Mouse (Mus musculus) limb, embryonic 11.5 days (tissue): ENCODE measurements at regions not wholly inside any gene's neighbourhood (a gene's known extent, or its start where the extent isn't known, plus 50 kb on each side); places are given as distances from the start of the nearest gene placed in this dataset.

Experiments used
- ATAC-seq: fragments of 200-750 bp; cut with Nextera tagmentation; 2 replicates; pipeline ENCODE4 v1.8.0; 2017; ENCODE audit warnings: low read depth; ENCODE audit not compliant: insufficient number of reproducible peaks, low FRiP score, low TSS enrichment
- DNase-seq: peaks from one replicate; pipeline ENCODE4 v3.0.0-alpha.2; 2015; ENCODE audit warnings: low spot score
- H3K27ac ChIP-seq: fragments of 300-500 bp; sonication (generic); replicated peaks from 2 replicates; pipeline ENCODE4 v1.5.1; 2014; ENCODE audit warnings: low read depth, mild to moderate bottlenecking, low read length
- H3K27me3 ChIP-seq: fragments of 300-500 bp; sonication (generic); 2 replicates; pipeline ENCODE4 v1.6.1; 2014; ENCODE audit warnings: mild to moderate bottlenecking, low read length, mixed read lengths; ENCODE audit not compliant: control insufficient read depth, insufficient read depth
- H3K36me3 ChIP-seq: fragments of 300-500 bp; sonication (generic); 2 replicates; pipeline ENCODE4 v1.6.1; 2014; ENCODE audit warnings: mild to moderate bottlenecking, low read length, moderate library complexity, mixed read lengths; ENCODE audit not compliant: control insufficient read depth, insufficient read depth
- H3K4me1 ChIP-seq: fragments of 300-500 bp; sonication (generic); 2 replicates; pipeline ENCODE4 v1.6.1; 2014; ENCODE audit warnings: low read length, mixed read lengths; ENCODE audit not compliant: control insufficient read depth, insufficient read depth
- H3K4me2 ChIP-seq: fragments of 300-500 bp; sonication (generic); 2 replicates; pipeline ENCODE4 v1.6.1; 2014; ENCODE audit warnings: low read depth, mild to moderate bottlenecking, moderate library complexity; ENCODE audit not compliant: severe bottlenecking
- H3K4me3 ChIP-seq: fragments of 300-500 bp; sonication (generic); 2 replicates; pipeline ENCODE4 v1.5.1; 2014; ENCODE audit warnings: low read depth, low read length
- H3K9ac ChIP-seq: fragments of 300-500 bp; sonication (generic); 2 replicates; pipeline ENCODE4 v1.6.1; 2014; ENCODE audit warnings: mild to moderate bottlenecking, low read length
- H3K9me3 ChIP-seq: fragments of 300-500 bp; sonication (generic); 2 replicates; pipeline ENCODE4 v1.6.1; 2016; ENCODE audit warnings: low read length; ENCODE audit not compliant: control insufficient read depth
- WGBS: fragments of 180-500 bp; shearing (Covaris S2); extraction: QIAGEN DNeasy Blood & Tissue Kit; methylation state at CpG from one replicate; pipeline ENCODE4 v1.1.7; 2014; 5-methylcytosine and 5-hydroxymethylcytosine counted together

- 97% methylated on average over 1 of the region's 1 CpGs for WGBS
- DNase-seq, result no peak
These were observed 106.0 kb upstream of the Usp24 start for GRCm38 (mm10) chr4:106209975-106210374.

GRCm38 (mm10) chr4:106214170-106214569 is 101.8 kb upstream of the Usp24 start:
- no peaks in the 10 kb centered on the region for H3K9me3 ChIP-seq
- no peak overlapping the region for H3K9ac ChIP-seq
- no peak overlapping the region for H3K27ac ChIP-seq
- H3K4me2 ChIP-seq, result no peak overlapping the region
- DNase-seq (no peak), ATAC-seq (no peak)
- no peaks in the 10 kb centered on the region for H3K36me3 ChIP-seq
- WGBS, result 92% methylated on average over 5 of the region's 5 CpGs
- H3K4me3 ChIP-seq, result no peak overlapping the region
- 0 out of 2 replicates have a peak, but pooled peaks cover 2% of the 10 kb centered on the region for H3K4me1 ChIP-seq
- H3K27me3 ChIP-seq, result no peaks in the 10 kb centered on the region

More at GRCm38 (mm10) chr4:106209975-106210374, 106.0 kb upstream of the Usp24 start:
- no peaks in the 10 kb centered on the region for H3K9me3 ChIP-seq
- H3K4me3 ChIP-seq, result no peak overlapping the region
- H3K27ac ChIP-seq, result no peak overlapping the region
- ATAC-seq, result no peak
- no peaks in the 10 kb centered on the region for H3K36me3 ChIP-seq
- no peak overlapping the region for H3K9ac ChIP-seq
- no peak overlapping the region for H3K4me2 ChIP-seq
- no peaks in the 10 kb centered on the region for H3K27me3 ChIP-seq
- H3K4me1 ChIP-seq, result 0 out of 2 replicates have a peak, but pooled peaks cover 2% of the 10 kb centered on the region

GRCm38 (mm10) chr4:106220621-106221020 is 95.4 kb upstream of the Usp24 start:
- Histone ChIP-seq H3K4me2 (no peak overlapping the region), H3K27me3 (no peaks in the 10 kb centered on the region), H3K4me3 (no peak overlapping the region), H3K36me3 (no peaks in the 10 kb centered on the region), H3K4me1 (no peaks in the 10 kb centered on the region; the same call in 1 of the 2 replicates), H3K9me3 (no peaks in the 10 kb centered on the region), H3K27ac (no peak overlapping the region), H3K9ac (no peak overlapping the region)
- ATAC-seq (no peak), DNase-seq (no peak)
- 83% methylated on average over 9 of the region's 9 CpGs for WGBS

GRCm38 (mm10) chr4:106225184-106225862 is 90.7 kb upstream of the Usp24 start:
- Histone ChIP-seq H3K4me1 (no peaks in the 10 kb centered on the region; the same call in 1 of the 2 replicates), H3K27me3 (no peaks in the 10 kb centered on the region), H3K36me3 (no peaks in the 10 kb centered on the region), H3K4me3 (no peak overlapping the region), H3K4me2 (no peak overlapping the region), H3K9ac (no peak overlapping the region), H3K9me3 (no peaks in the 10 kb centered on the region), H3K27ac (no peak overlapping the region)
- ATAC-seq (peak; percentile 44; the same call in 1 of the 2 replicates), DNase-seq (peak; percentile 86)
- WGBS, result 55% methylated on average over 12 of the region's 12 CpGs

GRCm38 (mm10) chr4:106227428-106227827 is 88.6 kb upstream of the Usp24 start:
- H3K9me3 ChIP-seq, result no peaks in the 10 kb centered on the region
- no peaks in the 10 kb centered on the region; the same call in 1 of the 2 replicates for H3K4me1 ChIP-seq
- no peaks in the 10 kb centered on the region for H3K27me3 ChIP-seq
- H3K27ac ChIP-seq, result no peak overlapping the region
- H3K4me3 ChIP-seq, result no peak overlapping the region
- H3K36me3 ChIP-seq, result no peaks in the 10 kb centered on the region
- no peak overlapping the region for H3K4me2 ChIP-seq
- peak; percentile 59 for DNase-seq
- ATAC-seq, result no peak
- H3K9ac ChIP-seq, result no peak overlapping the region
- 42% methylated on average over 8 of the region's 8 CpGs for WGBS

- Histone ChIP-seq H3K4me3 (no peak overlapping the region), H3K27ac (no peak overlapping the region), H3K36me3 (no peaks in the 10 kb centered on the region), H3K9ac (no peak overlapping the region), H3K4me2 (no peak overlapping the region), H3K9me3 (no peaks in the 10 kb centered on the region), H3K4me1 (no peaks in the 10 kb centered on the region; the same call in 1 of the 2 replicates), H3K27me3 (no peaks in the 10 kb centered on the region)
- peak; percentile 84 for DNase-seq
- no peak for ATAC-seq
- WGBS, result 52% methylated on average over 9 of the region's 9 CpGs
These were observed 87.5 kb upstream of the Usp24 start for GRCm38 (mm10) chr4:106228534-106228933.

GRCm38 (mm10) chr4:106229526-106229925 is 86.5 kb upstream of the Usp24 start:
- H3K27ac ChIP-seq, result no peak overlapping the region
- no peaks in the 10 kb centered on the region for H3K27me3 ChIP-seq
- no peaks in the 10 kb centered on the region; the same call in 1 of the 2 replicates for H3K4me1 ChIP-seq
- no peaks in the 10 kb centered on the region for H3K9me3 ChIP-seq
- 81% methylated on average over 3 of the region's 3 CpGs for WGBS
- H3K36me3 ChIP-seq, result no peaks in the 10 kb centered on the region
- H3K4me3 ChIP-seq, result no peak overlapping the region
- no peak overlapping the region for H3K9ac ChIP-seq
- no peak overlapping the region for H3K4me2 ChIP-seq
- no peak for DNase-seq
- ATAC-seq, result no peak

GRCm38 (mm10) chr4:106232499-106232970 is 83.5 kb upstream of the Usp24 start:
- Histone ChIP-seq H3K4me3 (no peak overlapping the region), H3K9ac (no peak overlapping the region), H3K9me3 (no peaks in the 10 kb centered on the region), H3K4me1 (no peaks in the 10 kb centered on the region), H3K27me3 (no peaks in the 10 kb centered on the region), H3K27ac (no peak overlapping the region), H3K36me3 (no peaks in the 10 kb centered on the region), H3K4me2 (no peak overlapping the region)
- DNase-seq (peak; percentile 27), ATAC-seq (no peak)
- 43% methylated on average over 9 of the region's 9 CpGs for WGBS
